Mouse (Mus musculus): ENCODE measurements around the gene Lrrc14b. TPM values are rescaled to one million over a fixed set of nuclear protein-coding genes. Genes with fewer than 3 reads are reported as not detected.

The Lrrc14b gene
- polyA plus RNA-seq, 1 experiment from 2014 or later, result not detected

- Histone ChIP-seq H3K9ac (replicated peaks; ENCODE audit: low read length) (peak overlapping the region; percentile 85), H3K4me3 (replicated peaks; ENCODE audit: low read depth, low read length) (peak overlapping the region; percentile 84), H3K27me3 (ENCODE audit: control insufficient read depth, insufficient read depth, low read length) (no peaks in the 10 kb centered on the region), H3K9me3 (ENCODE audit: control insufficient read depth, low read length) (no peaks in the 10 kb centered on the region), H3K4me2 (ENCODE audit: low read length) (peak overlapping the region; percentile 83), H3K27ac (replicated peaks; ENCODE audit: low read depth, low read length) (peak overlapping the region; percentile 61; the same call in 1 of the 2 replicates), H3K36me3 (ENCODE audit: control insufficient read depth, insufficient read depth, low read length) (peaks cover 31% of the 10 kb centered on the region), H3K4me1 (ENCODE audit: control insufficient read depth, insufficient read depth, low read length) (peaks cover 10% of the 10 kb centered on the region)
- no peak for DNase-seq
- WGBS, result 41% methylated on average over 4 of the region's 4 CpGs
- ATAC-seq (ENCODE audit: low FRiP score, low TSS enrichment), result no peak
These were observed 47.4 kb downstream of the Lrrc14b start for GRCm38 (mm10) chr13:74316386-74316785.

- WGBS, result 97% methylated on average over 3 of the region's 3 CpGs
- no peaks in the 10 kb centered on the region for H3K27me3 ChIP-seq (ENCODE audit: control insufficient read depth, insufficient read depth, low read length)
- no peak for ATAC-seq (ENCODE audit: low FRiP score, low TSS enrichment)
- H3K9ac ChIP-seq (replicated peaks; ENCODE audit: low read length), result no peak overlapping the region
- no peak for DNase-seq
- no peak overlapping the region for H3K4me3 ChIP-seq (replicated peaks; ENCODE audit: low read depth, low read length)
- peaks cover 30% of the 10 kb centered on the region for H3K36me3 ChIP-seq (ENCODE audit: control insufficient read depth, insufficient read depth, low read length)
- no peak overlapping the region for H3K4me2 ChIP-seq (ENCODE audit: low read length)
- H3K9me3 ChIP-seq (ENCODE audit: control insufficient read depth, low read length), result no peaks in the 10 kb centered on the region
- no peak overlapping the region for H3K27ac ChIP-seq (replicated peaks; ENCODE audit: low read depth, low read length)
- peaks cover 10% of the 10 kb centered on the region for H3K4me1 ChIP-seq (ENCODE audit: control insufficient read depth, insufficient read depth, low read length)
These were observed 49.2 kb downstream of the Lrrc14b start for GRCm38 (mm10) chr13:74314616-74315015.

MicroRNAs encoded within 50 kb of the gene (microRNA counts, 519-probe panel; counts per million panel counts)
- not detected for microRNA mmu-miR-692

Small RNAs within 50 kb of the gene (microRNA-seq; reads per million reads assigned to microRNA genes)
- not detected for gene Mir692-3

Other genes starting within 250 kb of the Lrrc14b start
- 0.17 and 0.36 TPM in 2 replicates for gene Slc9a3, start 242.5 kb downstream of the Lrrc14b start, polyA plus RNA-seq (2014; fragmentation: Nextera tagmentation; extraction: Ambion mirVana)
- gene Exoc3, start 155.3 kb downstream of the Lrrc14b start, polyA plus RNA-seq (2014; fragmentation: Nextera tagmentation; extraction: Ambion mirVana), result 125 and 145 TPM in 2 replicates
- gene Ahrr, start 71.7 kb downstream of the Lrrc14b start, polyA plus RNA-seq (2014; fragmentation: Nextera tagmentation; extraction: Ambion mirVana), result 0.15 and 1.5 TPM in 2 replicates
- 126 and 131 TPM in 2 replicates for gene Pdcd6, start 46.4 kb downstream of the Lrrc14b start, polyA plus RNA-seq (2014; fragmentation: Nextera tagmentation; extraction: Ambion mirVana)
- 153 and 196 TPM in 2 replicates for gene Sdha, start 13.7 kb downstream of the Lrrc14b start, polyA plus RNA-seq (2014; fragmentation: Nextera tagmentation; extraction: Ambion mirVana)
- 41.7 and 46.2 TPM in 2 replicates for gene Ccdc127, start 13.7 kb downstream of the Lrrc14b start, polyA plus RNA-seq (2014; fragmentation: Nextera tagmentation; extraction: Ambion mirVana)
- gene Zfp72, start 26.8 kb upstream of the Lrrc14b start, polyA plus RNA-seq (2014; fragmentation: Nextera tagmentation; extraction: Ambion mirVana), result 7.3 and 9.3 TPM in 2 replicates
- gene Ftl1-ps1, start 35.7 kb upstream of the Lrrc14b start, polyA plus RNA-seq (2014; fragmentation: Nextera tagmentation; extraction: Ambion mirVana), result 95.1 and 98.2 TPM in 2 replicates
- 14.3 and 15.2 TPM in 2 replicates for gene Zfp825, start 130.0 kb upstream of the Lrrc14b start, polyA plus RNA-seq (2014; fragmentation: Nextera tagmentation; extraction: Ambion mirVana)